Mouse (Mus musculus) limb, embryonic 13.5 days (tissue): ENCODE results near the gene Kcnk3. TPM values are rescaled to one million over a fixed set of nuclear protein-coding genes. Genes with fewer than 3 reads are reported as not detected.

ENCODE experiments used
- ATAC-seq: fragments of 200-750 bp; cut with Nextera tagmentation; 2 replicates; pipeline ENCODE4 v1.8.0; 2017; ENCODE audit warnings: low read depth, moderate number of reproducible peaks, moderate TSS enrichment; ENCODE audit not compliant: low FRiP score
- H3K27ac ChIP-seq: fragments of 300-500 bp; sonication (generic); 2 replicates; pipeline ENCODE4 v1.5.1; 2015; ENCODE audit warnings: inconsistent platforms, mild to moderate bottlenecking, moderate library complexity
- H3K27me3 ChIP-seq: fragments of 300-500 bp; sonication (generic); 2 replicates; pipeline ENCODE4 v1.6.1; 2015; ENCODE audit warnings: mild to moderate bottlenecking, inconsistent platforms
- H3K36me3 ChIP-seq: fragments of 300-500 bp; sonication (generic); 2 replicates; pipeline ENCODE4 v1.6.1; 2015; ENCODE audit warnings: inconsistent platforms, mild to moderate bottlenecking, moderate library complexity
- H3K4me1 ChIP-seq: fragments of 300-500 bp; sonication (generic); 2 replicates; pipeline ENCODE4 v1.6.1; 2015; ENCODE audit warnings: inconsistent platforms
- H3K4me2 ChIP-seq: fragments of 300-500 bp; sonication (generic); replicated peaks from 2 replicates; pipeline ENCODE4 v1.6.1; 2015; ENCODE audit warnings: inconsistent platforms, mild to moderate bottlenecking, moderate library complexity
- H3K4me3 ChIP-seq: fragments of 300-500 bp; sonication (generic); 2 replicates; pipeline ENCODE4 v1.5.1; 2015; ENCODE audit warnings: moderate library complexity, mild to moderate bottlenecking, inconsistent platforms
- H3K9ac ChIP-seq: fragments of 300-500 bp; sonication (generic); 2 replicates; pipeline ENCODE4 v1.6.1; 2015; ENCODE audit warnings: mild to moderate bottlenecking, inconsistent platforms
- H3K9me3 ChIP-seq: fragments of 300-500 bp; sonication (generic); 2 replicates; pipeline ENCODE4 v1.6.1; 2016; ENCODE audit warnings: inconsistent platforms
- WGBS: fragments of 180-500 bp; shearing (Covaris S2); methylation state at CpG from one replicate; pipeline ENCODE4 v1.1.7; 2015; 5-methylcytosine and 5-hydroxymethylcytosine counted together
- polyA plus RNA-seq: library from polyadenylated mRNA; unstranded; fragments of >200 nt; fragmentation: Nextera tagmentation; extraction: Ambion mirVana; gene quantifications from 2 replicates; pipeline ENCODE4 v1.2.1, GENCODE M21; 2015

Gene Kcnk3
- polyA plus RNA-seq, 1 experiment from 2014 or later: 0.66 TPM

- Histone ChIP-seq H3K9me3 (no peaks in the 10 kb centered on the region), H3K9ac (no peak overlapping the region), H3K36me3 (no peaks in the 10 kb centered on the region), H3K27me3 (peaks cover 3% of the 10 kb centered on the region; the same call in 1 of the 2 replicates), H3K4me2 (no peak overlapping the region), H3K4me1 (no peaks in the 10 kb centered on the region), H3K27ac (no peak overlapping the region), H3K4me3 (no peak overlapping the region)
- 75% methylated on average over 6 of the region's 6 CpGs for WGBS
- ATAC-seq: no peak
These were observed 17.7 kb downstream of the Kcnk3 start for GRCm38 (mm10) chr5:30605649-30606048.

- Histone ChIP-seq H3K36me3 (no peaks in the 10 kb centered on the region), H3K9me3 (no peaks in the 10 kb centered on the region), H3K4me2 (no peak overlapping the region), H3K9ac (0 out of 2 replicates have a peak overlapping the region, but pooled peaks have one; percentile 43), H3K27me3 (peaks cover 3% of the 10 kb centered on the region; the same call in 1 of the 2 replicates), H3K4me1 (no peaks in the 10 kb centered on the region), H3K27ac (no peak overlapping the region), H3K4me3 (no peak overlapping the region)
- 69% methylated on average over 16 of the region's 16 CpGs for WGBS
- no peak for ATAC-seq
These were observed 18.6 kb downstream of the Kcnk3 start for GRCm38 (mm10) chr5:30606424-30607073.

GRCm38 (mm10) chr5:30609094-30609493 lies 21.1 kb downstream of the Kcnk3 start:
- Histone ChIP-seq H3K4me3 (no peak overlapping the region), H3K27me3 (peaks cover 3% of the 10 kb centered on the region; the same call in 1 of the 2 replicates), H3K9ac (no peak overlapping the region), H3K4me2 (no peak overlapping the region), H3K4me1 (peaks cover 2% of the 10 kb centered on the region), H3K9me3 (no peaks in the 10 kb centered on the region), H3K36me3 (no peaks in the 10 kb centered on the region), H3K27ac (no peak overlapping the region)
- 83% methylated on average over 7 of the region's 7 CpGs for WGBS
- ATAC-seq: no peak

- ATAC-seq: no peak
- no peaks in the 10 kb centered on the region for H3K36me3 ChIP-seq
These were observed 22.1 kb downstream of the Kcnk3 start for GRCm38 (mm10) chr5:30609918-30610645.

GRCm38 (mm10) chr5:30611091-30611490 lies 23.1 kb downstream of the Kcnk3 start:
- no peak overlapping the region for H3K4me3 ChIP-seq
- H3K27me3 ChIP-seq: peaks cover 3% of the 10 kb centered on the region; the same call in 1 of the 2 replicates
- H3K36me3 ChIP-seq: no peaks in the 10 kb centered on the region
- H3K27ac ChIP-seq: no peak overlapping the region
- peaks cover 18% of the 10 kb centered on the region for H3K4me1 ChIP-seq
- no peak for ATAC-seq
- WGBS: 76% methylated on average over 1 of the region's 1 CpGs
- H3K9ac ChIP-seq: no peak overlapping the region
- no peaks in the 10 kb centered on the region for H3K9me3 ChIP-seq
- no peak overlapping the region for H3K4me2 ChIP-seq

More at GRCm38 (mm10) chr5:30609918-30610645, 22.1 kb downstream of the Kcnk3 start:
- no peak overlapping the region for H3K4me2 ChIP-seq
- H3K9me3 ChIP-seq: no peaks in the 10 kb centered on the region
- 80% methylated on average over 8 of the region's 8 CpGs for WGBS
- H3K27me3 ChIP-seq: peaks cover 3% of the 10 kb centered on the region; the same call in 1 of the 2 replicates
- H3K27ac ChIP-seq: no peak overlapping the region
- peaks cover 12% of the 10 kb centered on the region for H3K4me1 ChIP-seq
- no peak overlapping the region for H3K4me3 ChIP-seq
- H3K9ac ChIP-seq: no peak overlapping the region

- Histone ChIP-seq H3K4me1 (peaks cover 18% of the 10 kb centered on the region), H3K9me3 (no peaks in the 10 kb centered on the region), H3K4me2 (no peak overlapping the region), H3K36me3 (no peaks in the 10 kb centered on the region), H3K27ac (no peak overlapping the region), H3K4me3 (no peak overlapping the region), H3K27me3 (no peaks in the 10 kb centered on the region), H3K9ac (no peak overlapping the region)
- WGBS: 23% methylated on average over 3 of the region's 3 CpGs
- no peak for ATAC-seq
These were observed 23.7 kb downstream of the Kcnk3 start for GRCm38 (mm10) chr5:30611689-30612088.

- Histone ChIP-seq H3K4me2 (no peak overlapping the region), H3K36me3 (no peaks in the 10 kb centered on the region), H3K4me1 (peaks cover 18% of the 10 kb centered on the region), H3K9ac (no peak overlapping the region), H3K9me3 (no peaks in the 10 kb centered on the region), H3K4me3 (no peak overlapping the region), H3K27me3 (peaks cover 3% of the 10 kb centered on the region; the same call in 1 of the 2 replicates), H3K27ac (no peak overlapping the region)
- no peak for ATAC-seq
- WGBS: 85% methylated on average over 4 of the region's 4 CpGs
These were observed 24.6 kb downstream of the Kcnk3 start for GRCm38 (mm10) chr5:30612575-30612974.

- Histone ChIP-seq H3K9ac (no peak overlapping the region), H3K4me3 (no peak overlapping the region), H3K4me1 (peaks cover 22% of the 10 kb centered on the region), H3K36me3 (no peaks in the 10 kb centered on the region), H3K27ac (no peak overlapping the region), H3K4me2 (no peak overlapping the region), H3K9me3 (no peaks in the 10 kb centered on the region), H3K27me3 (peaks cover 10% of the 10 kb centered on the region)
- 79% methylated on average over 8 of the region's 8 CpGs for WGBS
- ATAC-seq: no peak
These were observed 25.3 kb downstream of the Kcnk3 start for GRCm38 (mm10) chr5:30613242-30613641.

- Histone ChIP-seq H3K9me3 (no peaks in the 10 kb centered on the region), H3K4me2 (no peak overlapping the region), H3K4me1 (peaks cover 22% of the 10 kb centered on the region), H3K27ac (no peak overlapping the region), H3K9ac (no peak overlapping the region), H3K4me3 (no peak overlapping the region), H3K36me3 (no peaks in the 10 kb centered on the region), H3K27me3 (peaks cover 19% of the 10 kb centered on the region)
- 62% methylated on average over 1 of the region's 1 CpGs for WGBS
- peak; percentile 72 for ATAC-seq
These were observed 26.3 kb downstream of the Kcnk3 start for GRCm38 (mm10) chr5:30614221-30614620.

- Histone ChIP-seq H3K27me3 (peaks cover 24% of the 10 kb centered on the region), H3K27ac (no peak overlapping the region), H3K4me3 (no peak overlapping the region), H3K9ac (no peak overlapping the region), H3K4me2 (no peak overlapping the region), H3K9me3 (no peaks in the 10 kb centered on the region), H3K36me3 (no peaks in the 10 kb centered on the region), H3K4me1 (peaks cover 22% of the 10 kb centered on the region)
- no peak for ATAC-seq
- WGBS: 42% methylated on average over 6 of the region's 6 CpGs
These were observed 27.4 kb downstream of the Kcnk3 start for GRCm38 (mm10) chr5:30615416-30615815.

GRCm38 (mm10) chr5:30615819-30616218 lies 27.8 kb downstream of the Kcnk3 start:
- H3K27me3 ChIP-seq: peaks cover 28% of the 10 kb centered on the region
- H3K9me3 ChIP-seq: no peaks in the 10 kb centered on the region
- no peak overlapping the region for H3K27ac ChIP-seq
- peaks cover 22% of the 10 kb centered on the region for H3K4me1 ChIP-seq
- WGBS: 80% methylated on average over 4 of the region's 4 CpGs
- H3K36me3 ChIP-seq: no peaks in the 10 kb centered on the region
- H3K9ac ChIP-seq: no peak overlapping the region
- no peak overlapping the region for H3K4me2 ChIP-seq
- ATAC-seq: no peak
- no peak overlapping the region for H3K4me3 ChIP-seq

GRCm38 (mm10) chr5:30616644-30617043 lies 28.7 kb downstream of the Kcnk3 start:
- Histone ChIP-seq H3K27me3 (peaks cover 36% of the 10 kb centered on the region), H3K27ac (no peak overlapping the region), H3K4me2 (no peak overlapping the region), H3K4me1 (peaks cover 22% of the 10 kb centered on the region), H3K4me3 (no peak overlapping the region), H3K9ac (no peak overlapping the region), H3K9me3 (no peaks in the 10 kb centered on the region), H3K36me3 (no peaks in the 10 kb centered on the region)
- no peak for ATAC-seq
- WGBS: 30% methylated on average over 3 of the region's 3 CpGs
